Mouse (Mus musculus) hindbrain, embryonic 12.5 days (tissue): ENCODE results near the gene Tmem132b. TPM values are rescaled to one million over a fixed set of nuclear protein-coding genes. Genes with fewer than 3 reads are reported as not detected.

Source experiments
- ATAC-seq: fragments of 200-750 bp; cut with Nextera tagmentation; 2 replicates; pipeline ENCODE4 v1.8.0; 2017; ENCODE audit warnings: moderate TSS enrichment; ENCODE audit not compliant: low FRiP score
- H3K27ac ChIP-seq: fragments of 300-500 bp; sonication (generic); 2 replicates; pipeline ENCODE4 v1.5.1; 2016; ENCODE audit warnings: mild to moderate bottlenecking
- H3K27me3 ChIP-seq: fragments of 300-500 bp; sonication (generic); 2 replicates; pipeline ENCODE4 v1.6.1; 2016; ENCODE audit warnings: mild to moderate bottlenecking
- H3K36me3 ChIP-seq: fragments of 300-500 bp; sonication (generic); 2 replicates; pipeline ENCODE4 v1.6.1; 2016; ENCODE audit warnings: mild to moderate bottlenecking
- H3K4me1 ChIP-seq: fragments of 300-500 bp; sonication (generic); 2 replicates; pipeline ENCODE4 v1.6.1; 2016
- H3K4me2 ChIP-seq: fragments of 300-500 bp; sonication (generic); replicated peaks from 2 replicates; pipeline ENCODE4 v1.6.1; 2016; ENCODE audit warnings: mild to moderate bottlenecking
- H3K4me3 ChIP-seq: fragments of 300-500 bp; sonication (generic); 2 replicates; pipeline ENCODE4 v1.5.1; 2016; ENCODE audit warnings: mild to moderate bottlenecking
- H3K9ac ChIP-seq: fragments of 300-500 bp; sonication (generic); 2 replicates; pipeline ENCODE4 v1.6.1; 2016; ENCODE audit warnings: mild to moderate bottlenecking, moderate library complexity
- H3K9me3 ChIP-seq: fragments of 300-500 bp; sonication (generic); replicated peaks from 2 replicates; pipeline ENCODE4 v1.6.1; 2016; ENCODE audit warnings: mild to moderate bottlenecking
- WGBS: fragments of 180-500 bp; shearing (Covaris S2); methylation state at CpG from one replicate; pipeline ENCODE4 v1.1.7; 2016; 5-methylcytosine and 5-hydroxymethylcytosine counted together
- polyA plus RNA-seq: library from polyadenylated mRNA; unstranded; fragments of >200 nt; fragmentation: Nextera tagmentation; extraction: Ambion mirVana; gene quantifications from 2 replicates; pipeline ENCODE4 v1.2.1, GENCODE M21; 2016

Tmem132b gene
- polyA plus RNA-seq, 1 experiment from 2014 or later = 2.4 TPM

DNA sequence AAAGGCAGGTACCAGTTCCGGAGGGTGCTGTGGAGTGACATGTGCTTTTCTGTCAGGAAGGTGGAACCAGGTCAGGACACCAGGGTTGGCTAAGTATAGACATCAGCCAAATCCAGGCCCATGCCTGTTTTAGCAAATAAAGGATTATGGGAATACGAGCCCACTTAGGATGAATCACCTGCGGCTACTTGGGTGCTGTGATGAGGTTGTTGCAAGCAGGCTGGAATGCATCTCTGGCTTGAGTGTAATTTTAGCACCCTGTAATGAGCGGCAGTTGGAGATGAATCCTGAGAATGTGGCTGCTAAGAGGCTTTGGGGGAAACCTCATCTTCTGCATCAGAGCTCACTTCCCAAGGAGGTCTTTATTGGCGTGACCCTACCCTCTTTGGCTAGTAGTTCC is 168.7 kb downstream of the Tmem132b start:
- no peaks in the 10 kb centered on the region for H3K36me3 ChIP-seq
- no peak overlapping the region for H3K9ac ChIP-seq
- H3K27ac ChIP-seq = no peak overlapping the region
- H3K4me2 ChIP-seq = no peak overlapping the region
- no peaks in the 10 kb centered on the region for H3K9me3 ChIP-seq
- H3K27me3 ChIP-seq = no peaks in the 10 kb centered on the region
- H3K4me3 ChIP-seq = no peak overlapping the region
- 90% methylated on average over 5 of the region's 5 CpGs for WGBS
- ATAC-seq = no peak
- no peaks in the 10 kb centered on the region for H3K4me1 ChIP-seq

GRCm38 (mm10) chr5:125705379-125705778 is 173.8 kb downstream of the Tmem132b start:
- no peak for ATAC-seq

GRCm38 (mm10) chr5:125709160-125709559 is 177.6 kb downstream of the Tmem132b start:
- WGBS = 3% methylated on average over 3 of the region's 3 CpGs
- no peak overlapping the region for H3K4me2 ChIP-seq
- no peak overlapping the region for H3K9ac ChIP-seq
- ATAC-seq = no peak
- H3K36me3 ChIP-seq = no peaks in the 10 kb centered on the region
- no peak overlapping the region for H3K27ac ChIP-seq
- no peaks in the 10 kb centered on the region for H3K27me3 ChIP-seq
- no peaks in the 10 kb centered on the region for H3K9me3 ChIP-seq
- no peak overlapping the region for H3K4me3 ChIP-seq
- H3K4me1 ChIP-seq = no peaks in the 10 kb centered on the region

More at GRCm38 (mm10) chr5:125705379-125705778, 173.8 kb downstream of the Tmem132b start:
- Histone ChIP-seq H3K4me2 (no peak overlapping the region), H3K36me3 (no peaks in the 10 kb centered on the region), H3K27ac (no peak overlapping the region), H3K9ac (no peak overlapping the region), H3K4me3 (no peak overlapping the region), H3K4me1 (no peaks in the 10 kb centered on the region), H3K27me3 (no peaks in the 10 kb centered on the region), H3K9me3 (no peaks in the 10 kb centered on the region)
- WGBS = 71% methylated on average over 8 of the region's 8 CpGs

- H3K36me3 ChIP-seq = no peaks in the 10 kb centered on the region
Measured at GRCm38 (mm10) chr5:125726815-125727214, 195.2 kb downstream of the Tmem132b start.

DNA sequence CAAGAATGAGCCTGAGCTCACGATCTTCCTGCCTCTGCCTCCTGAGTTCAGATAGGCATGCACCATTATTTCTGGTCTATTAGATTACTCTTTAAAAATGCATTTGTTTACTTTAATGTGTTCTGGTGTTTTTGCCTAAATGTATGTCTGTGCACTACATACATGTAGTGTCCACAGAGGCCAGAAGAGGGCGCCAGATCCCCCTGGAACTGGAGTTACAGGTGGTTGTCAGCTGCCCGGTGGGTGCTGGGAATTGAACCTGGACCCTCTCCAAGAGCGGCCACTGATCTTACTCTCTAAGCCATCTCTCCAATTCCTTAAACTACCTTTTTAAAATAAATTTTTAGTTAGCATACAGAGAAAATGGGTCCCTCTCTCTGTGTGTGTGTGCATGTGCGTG is 195.9 kb downstream of the Tmem132b start:
- Histone ChIP-seq H3K4me2 (no peak overlapping the region), H3K27me3 (no peaks in the 10 kb centered on the region), H3K27ac (no peak overlapping the region), H3K36me3 (no peaks in the 10 kb centered on the region), H3K4me3 (no peak overlapping the region), H3K9me3 (peaks cover 6% of the 10 kb centered on the region; the same call in 1 of the 2 replicates), H3K9ac (no peak overlapping the region), H3K4me1 (no peaks in the 10 kb centered on the region)
- WGBS = 79% methylated on average over 5 of the region's 5 CpGs
- ATAC-seq = no peak

More at GRCm38 (mm10) chr5:125726815-125727214, 195.2 kb downstream of the Tmem132b start:
- Histone ChIP-seq H3K27ac (no peak overlapping the region), H3K4me3 (no peak overlapping the region), H3K27me3 (no peaks in the 10 kb centered on the region), H3K4me1 (no peaks in the 10 kb centered on the region), H3K4me2 (no peak overlapping the region), H3K9ac (no peak overlapping the region), H3K9me3 (peaks cover 6% of the 10 kb centered on the region; the same call in 1 of the 2 replicates)
- no peak for ATAC-seq
- 93% methylated on average over 7 of the region's 7 CpGs for WGBS

GRCm38 (mm10) chr5:125727936-125728335 is 196.4 kb downstream of the Tmem132b start:
- H3K4me2 ChIP-seq = no peak overlapping the region
- ATAC-seq = no peak
- H3K36me3 ChIP-seq = no peaks in the 10 kb centered on the region
- H3K9me3 ChIP-seq = peaks cover 6% of the 10 kb centered on the region; the same call in 1 of the 2 replicates
- no peak overlapping the region for H3K9ac ChIP-seq
- no peaks in the 10 kb centered on the region for H3K4me1 ChIP-seq
- no peaks in the 10 kb centered on the region for H3K27me3 ChIP-seq
- WGBS = 87% methylated on average over 9 of the region's 9 CpGs
- H3K27ac ChIP-seq = no peak overlapping the region
- no peak overlapping the region for H3K4me3 ChIP-seq

- peaks cover 6% of the 10 kb centered on the region; the same call in 1 of the 2 replicates for H3K9me3 ChIP-seq
- ATAC-seq = no peak
- no peaks in the 10 kb centered on the region for H3K36me3 ChIP-seq
- H3K27ac ChIP-seq = no peak overlapping the region
- H3K4me1 ChIP-seq = no peaks in the 10 kb centered on the region
- no peak overlapping the region for H3K4me2 ChIP-seq
- 87% methylated on average over 3 of the region's 3 CpGs for WGBS
- H3K9ac ChIP-seq = no peak overlapping the region
- H3K27me3 ChIP-seq = no peaks in the 10 kb centered on the region
- H3K4me3 ChIP-seq = no peak overlapping the region
Measured at GRCm38 (mm10) chr5:125728521-125728920, 196.9 kb downstream of the Tmem132b start.

GRCm38 (mm10) chr5:125733806-125734205 is 202.2 kb downstream of the Tmem132b start:
- no peaks in the 10 kb centered on the region for H3K36me3 ChIP-seq
- no peaks in the 10 kb centered on the region for H3K27me3 ChIP-seq
- no peak overlapping the region for H3K4me2 ChIP-seq
- 90% methylated on average over 1 of the region's 1 CpGs for WGBS
- H3K9ac ChIP-seq = no peak overlapping the region
- ATAC-seq = no peak
- 0 out of 2 replicates have a peak, but pooled peaks cover 2% of the 10 kb centered on the region for H3K9me3 ChIP-seq
- H3K27ac ChIP-seq = no peak overlapping the region
- peaks cover 2% of the 10 kb centered on the region; the same call in 1 of the 2 replicates for H3K4me1 ChIP-seq
- no peak overlapping the region for H3K4me3 ChIP-seq

- no peak overlapping the region for H3K9ac ChIP-seq
- no peak overlapping the region for H3K4me3 ChIP-seq
- H3K4me2 ChIP-seq = no peak overlapping the region
- no peaks in the 10 kb centered on the region for H3K36me3 ChIP-seq
- 50% methylated on average over 9 of the region's 9 CpGs for WGBS
- H3K4me1 ChIP-seq = peaks cover 2% of the 10 kb centered on the region; the same call in 1 of the 2 replicates
- H3K27me3 ChIP-seq = no peaks in the 10 kb centered on the region
- H3K9me3 ChIP-seq = 0 out of 2 replicates have a peak, but pooled peaks cover 2% of the 10 kb centered on the region
- no peak for ATAC-seq
- H3K27ac ChIP-seq = no peak overlapping the region
Measured at GRCm38 (mm10) chr5:125737105-125737504, 205.5 kb downstream of the Tmem132b start.

DNA sequence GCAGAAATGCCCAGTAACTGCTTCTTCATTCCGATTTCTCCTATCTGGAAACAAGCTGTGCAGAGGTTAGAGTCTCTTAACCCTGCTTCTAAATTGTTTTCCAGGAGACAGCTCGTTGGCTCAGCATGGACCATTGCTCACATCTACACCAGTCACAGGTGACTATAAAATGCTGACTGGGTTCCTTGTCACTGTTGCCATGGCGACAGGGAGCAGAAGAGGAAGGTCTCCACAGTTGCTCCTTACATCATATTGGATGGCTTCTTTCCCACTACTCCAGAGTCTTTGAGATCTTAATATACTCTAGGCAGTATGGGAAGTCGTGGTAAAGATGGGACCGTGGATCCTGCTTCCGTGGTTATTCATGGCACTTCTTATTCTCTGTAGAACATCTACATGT is 211.9 kb downstream of the Tmem132b start:
- no peak overlapping the region for H3K4me3 ChIP-seq
- ATAC-seq = no peak
- WGBS = 81% methylated on average over 6 of the region's 6 CpGs
- H3K27me3 ChIP-seq = no peaks in the 10 kb centered on the region
- no peak overlapping the region for H3K4me2 ChIP-seq
- no peaks in the 10 kb centered on the region for H3K4me1 ChIP-seq
- H3K9me3 ChIP-seq = no peaks in the 10 kb centered on the region
- H3K36me3 ChIP-seq = no peaks in the 10 kb centered on the region
- no peak overlapping the region for H3K9ac ChIP-seq
- H3K27ac ChIP-seq = no peak overlapping the region

DNA sequence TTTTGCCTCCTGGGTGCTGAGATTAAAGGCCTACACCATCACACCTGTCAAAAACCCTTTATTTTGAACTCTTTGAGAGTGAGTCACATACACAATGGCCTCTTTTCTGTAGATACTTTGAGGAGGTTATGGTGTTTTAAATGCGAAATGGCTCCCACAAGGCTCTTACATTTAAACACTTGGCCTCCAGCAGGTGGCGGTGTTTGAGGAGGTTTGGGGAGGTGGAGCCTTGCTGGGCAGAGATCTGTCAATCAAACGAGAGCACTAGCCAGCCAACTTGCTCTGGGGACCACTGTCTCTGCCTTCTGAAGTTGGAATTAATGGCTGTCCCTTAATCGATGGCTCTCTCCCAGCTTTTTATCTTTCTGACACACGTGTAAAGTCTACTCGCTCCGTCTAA is 214.2 kb downstream of the Tmem132b start:
- Histone ChIP-seq H3K4me2 (no peak overlapping the region), H3K4me3 (no peak overlapping the region), H3K36me3 (no peaks in the 10 kb centered on the region), H3K27me3 (no peaks in the 10 kb centered on the region), H3K4me1 (no peaks in the 10 kb centered on the region), H3K27ac (no peak overlapping the region), H3K9me3 (0 out of 2 replicates have a peak, but pooled peaks cover 5% of the 10 kb centered on the region), H3K9ac (no peak overlapping the region)
- ATAC-seq = no peak
- WGBS = 63% methylated on average over 7 of the region's 7 CpGs

- Histone ChIP-seq H3K4me1 (no peaks in the 10 kb centered on the region), H3K4me3 (no peak overlapping the region), H3K27ac (no peak overlapping the region), H3K36me3 (no peaks in the 10 kb centered on the region), H3K9ac (no peak overlapping the region), H3K9me3 (0 out of 2 replicates have a peak, but pooled peaks cover 5% of the 10 kb centered on the region), H3K27me3 (no peaks in the 10 kb centered on the region), H3K4me2 (no peak overlapping the region)
- WGBS = 69% methylated on average over 5 of the region's 5 CpGs
- ATAC-seq = no peak
Measured at GRCm38 (mm10) chr5:125751481-125751880, 219.9 kb downstream of the Tmem132b start.

DNA sequence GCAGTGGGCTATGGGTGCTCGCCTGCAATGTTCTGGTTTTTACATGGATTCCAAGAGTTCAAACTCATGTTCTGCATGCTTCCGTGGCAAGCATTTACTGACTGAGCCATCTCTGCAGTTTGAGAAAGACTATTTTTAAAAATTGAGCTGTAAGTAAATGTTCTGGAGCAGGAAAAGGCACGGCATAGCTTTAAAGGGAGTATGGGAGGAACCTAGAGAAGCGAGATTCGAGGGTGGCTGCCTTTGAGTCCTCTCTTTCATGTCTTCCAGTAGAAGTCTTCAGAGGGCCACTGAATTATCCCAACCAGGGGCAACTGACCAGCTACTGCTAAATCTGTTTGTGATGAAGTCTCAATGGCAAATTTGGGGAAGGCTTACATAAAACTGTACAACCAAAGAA is 221.0 kb downstream of the Tmem132b start:
- H3K9ac ChIP-seq = no peak overlapping the region
- no peak overlapping the region for H3K27ac ChIP-seq
- H3K4me1 ChIP-seq = no peaks in the 10 kb centered on the region
- no peak for ATAC-seq
- H3K36me3 ChIP-seq = no peaks in the 10 kb centered on the region
- 89% methylated on average over 5 of the region's 5 CpGs for WGBS
- H3K4me3 ChIP-seq = no peak overlapping the region
- no peaks in the 10 kb centered on the region for H3K27me3 ChIP-seq
- no peak overlapping the region for H3K4me2 ChIP-seq
- H3K9me3 ChIP-seq = 0 out of 2 replicates have a peak, but pooled peaks cover 5% of the 10 kb centered on the region
